Mouse (Mus musculus) limb, embryonic 13.5 days (tissue): ENCODE results near the gene Krt17. TPM values are rescaled to one million over a fixed set of nuclear protein-coding genes. Genes with fewer than 3 reads are reported as not detected.
A peak's percentile ranks its signal among the peaks of the same experiment; 100 is the strongest.

Experiments used
- ATAC-seq: fragments of 200-750 bp; cut with Nextera tagmentation; 2 replicates; pipeline ENCODE4 v1.8.0; 2017; ENCODE audit warnings: low read depth, moderate number of reproducible peaks, moderate TSS enrichment; ENCODE audit not compliant: low FRiP score
- H3K27ac ChIP-seq: fragments of 300-500 bp; sonication (generic); 2 replicates; pipeline ENCODE4 v1.5.1; 2015; ENCODE audit warnings: inconsistent platforms, mild to moderate bottlenecking, moderate library complexity
- H3K27me3 ChIP-seq: fragments of 300-500 bp; sonication (generic); 2 replicates; pipeline ENCODE4 v1.6.1; 2015; ENCODE audit warnings: mild to moderate bottlenecking, inconsistent platforms
- H3K36me3 ChIP-seq: fragments of 300-500 bp; sonication (generic); 2 replicates; pipeline ENCODE4 v1.6.1; 2015; ENCODE audit warnings: inconsistent platforms, mild to moderate bottlenecking, moderate library complexity
- H3K4me1 ChIP-seq: fragments of 300-500 bp; sonication (generic); 2 replicates; pipeline ENCODE4 v1.6.1; 2015; ENCODE audit warnings: inconsistent platforms
- H3K4me2 ChIP-seq: fragments of 300-500 bp; sonication (generic); replicated peaks from 2 replicates; pipeline ENCODE4 v1.6.1; 2015; ENCODE audit warnings: inconsistent platforms, mild to moderate bottlenecking, moderate library complexity
- H3K4me3 ChIP-seq: fragments of 300-500 bp; sonication (generic); 2 replicates; pipeline ENCODE4 v1.5.1; 2015; ENCODE audit warnings: moderate library complexity, mild to moderate bottlenecking, inconsistent platforms
- H3K9ac ChIP-seq: fragments of 300-500 bp; sonication (generic); 2 replicates; pipeline ENCODE4 v1.6.1; 2015; ENCODE audit warnings: mild to moderate bottlenecking, inconsistent platforms
- H3K9me3 ChIP-seq: fragments of 300-500 bp; sonication (generic); 2 replicates; pipeline ENCODE4 v1.6.1; 2016; ENCODE audit warnings: inconsistent platforms
- WGBS: fragments of 180-500 bp; shearing (Covaris S2); methylation state at CpG from one replicate; pipeline ENCODE4 v1.1.7; 2015; 5-methylcytosine and 5-hydroxymethylcytosine counted together
- polyA plus RNA-seq: library from polyadenylated mRNA; unstranded; fragments of >200 nt; fragmentation: Nextera tagmentation; extraction: Ambion mirVana; gene quantifications from 2 replicates; pipeline ENCODE4 v1.2.1, GENCODE M21; 2015

Krt17 gene
- polyA plus RNA-seq, 1 experiment from 2014 or later = 52.1 TPM

GRCm38 (mm10) chr11:100284988-100285387 is 24.2 kb upstream of the Krt17 start:
- no peaks in the 10 kb centered on the region for H3K9me3 ChIP-seq
- H3K4me3 ChIP-seq = no peak overlapping the region
- no peak overlapping the region for H3K4me2 ChIP-seq
- no peak for ATAC-seq
- no peaks in the 10 kb centered on the region for H3K36me3 ChIP-seq
- H3K9ac ChIP-seq = no peak overlapping the region
- H3K4me1 ChIP-seq = no peaks in the 10 kb centered on the region
- WGBS = 77% methylated on average over 4 of the region's 4 CpGs
- H3K27ac ChIP-seq = no peak overlapping the region
- H3K27me3 ChIP-seq = no peaks in the 10 kb centered on the region

GRCm38 (mm10) chr11:100282549-100282948 is 21.7 kb upstream of the Krt17 start:
- no peaks in the 10 kb centered on the region for H3K27me3 ChIP-seq
- no peak overlapping the region for H3K4me2 ChIP-seq
- no peak overlapping the region for H3K9ac ChIP-seq
- H3K9me3 ChIP-seq = no peaks in the 10 kb centered on the region
- no peak overlapping the region for H3K4me3 ChIP-seq
- WGBS = 25% methylated on average over 10 of the region's 10 CpGs
- H3K4me1 ChIP-seq = no peaks in the 10 kb centered on the region
- no peak for ATAC-seq
- no peak overlapping the region for H3K27ac ChIP-seq
- no peaks in the 10 kb centered on the region for H3K36me3 ChIP-seq

GRCm38 (mm10) chr11:100281596-100282544 is 21.0 kb upstream of the Krt17 start:
- ATAC-seq = 0 out of 2 replicates have a peak, but pooled peaks have one; percentile 20
- WGBS = 18% methylated on average over 11 of the region's 11 CpGs
- no peaks in the 10 kb centered on the region for H3K9me3 ChIP-seq
- H3K4me1 ChIP-seq = no peaks in the 10 kb centered on the region
- H3K4me3 ChIP-seq = no peak overlapping the region
- H3K4me2 ChIP-seq = no peak overlapping the region
- no peak overlapping the region for H3K27ac ChIP-seq
- no peaks in the 10 kb centered on the region for H3K36me3 ChIP-seq
- no peaks in the 10 kb centered on the region for H3K27me3 ChIP-seq
- H3K9ac ChIP-seq = no peak overlapping the region

- no peak overlapping the region for H3K4me3 ChIP-seq
- no peak for ATAC-seq
- 49% methylated on average over 5 of the region's 5 CpGs for WGBS
Observed at GRCm38 (mm10) chr11:100278759-100279158, 17.9 kb upstream of the Krt17 start.

GRCm38 (mm10) chr11:100277726-100278480 is 17.1 kb upstream of the Krt17 start:
- H3K4me1 ChIP-seq = no peaks in the 10 kb centered on the region

More at GRCm38 (mm10) chr11:100278759-100279158, 17.9 kb upstream of the Krt17 start:
- Histone ChIP-seq H3K9me3 (no peaks in the 10 kb centered on the region), H3K36me3 (no peaks in the 10 kb centered on the region), H3K27me3 (no peaks in the 10 kb centered on the region), H3K4me1 (no peaks in the 10 kb centered on the region), H3K27ac (no peak overlapping the region), H3K4me2 (no peak overlapping the region), H3K9ac (no peak overlapping the region)

GRCm38 (mm10) chr11:100275466-100275865 is 14.6 kb upstream of the Krt17 start:
- ATAC-seq = no peak

More at GRCm38 (mm10) chr11:100277726-100278480, 17.1 kb upstream of the Krt17 start:
- Histone ChIP-seq H3K27ac (no peak overlapping the region), H3K4me2 (no peak overlapping the region), H3K36me3 (no peaks in the 10 kb centered on the region), H3K9ac (no peak overlapping the region), H3K9me3 (no peaks in the 10 kb centered on the region), H3K27me3 (no peaks in the 10 kb centered on the region), H3K4me3 (no peak overlapping the region)
- ATAC-seq = no peak
- 71% methylated on average over 15 of the region's 15 CpGs for WGBS

GRCm38 (mm10) chr11:100274719-100275118 is 13.9 kb upstream of the Krt17 start:
- H3K4me1 ChIP-seq = no peaks in the 10 kb centered on the region
- H3K4me2 ChIP-seq = no peak overlapping the region
- H3K4me3 ChIP-seq = no peak overlapping the region
- H3K9ac ChIP-seq = no peak overlapping the region
- no peaks in the 10 kb centered on the region for H3K36me3 ChIP-seq
- peaks cover 3% of the 10 kb centered on the region for H3K27me3 ChIP-seq
- 65% methylated on average over 7 of the region's 7 CpGs for WGBS
- no peaks in the 10 kb centered on the region for H3K9me3 ChIP-seq
- no peak overlapping the region for H3K27ac ChIP-seq
- ATAC-seq = no peak

More at GRCm38 (mm10) chr11:100275466-100275865, 14.6 kb upstream of the Krt17 start:
- 55% methylated on average over 5 of the region's 5 CpGs for WGBS
- Histone ChIP-seq H3K4me1 (no peaks in the 10 kb centered on the region), H3K4me3 (no peak overlapping the region), H3K27ac (no peak overlapping the region), H3K27me3 (peaks cover 3% of the 10 kb centered on the region), H3K4me2 (no peak overlapping the region), H3K9me3 (no peaks in the 10 kb centered on the region), H3K9ac (no peak overlapping the region), H3K36me3 (no peaks in the 10 kb centered on the region)

GRCm38 (mm10) chr11:100271878-100272277 is 11.0 kb upstream of the Krt17 start:
- Histone ChIP-seq H3K27me3 (peaks cover 3% of the 10 kb centered on the region), H3K4me1 (no peaks in the 10 kb centered on the region), H3K27ac (no peak overlapping the region), H3K36me3 (no peaks in the 10 kb centered on the region), H3K9ac (no peak overlapping the region), H3K4me3 (no peak overlapping the region), H3K4me2 (no peak overlapping the region), H3K9me3 (no peaks in the 10 kb centered on the region)
- 93% methylated on average over 1 of the region's 1 CpGs for WGBS
- no peak for ATAC-seq

- Histone ChIP-seq H3K27me3 (peaks cover 3% of the 10 kb centered on the region), H3K36me3 (no peaks in the 10 kb centered on the region), H3K27ac (no peak within 1 kb of the TSS), H3K9me3 (no peaks in the 10 kb centered on the region), H3K4me2 (no peak within 1 kb of the TSS), H3K9ac (no peak within 1 kb of the TSS), H3K4me3 (no peak within 1 kb of the TSS), H3K4me1 (no peaks in the 10 kb centered on the region)
- 86% methylated on average over 7 of the region's 7 CpGs for WGBS
- no peak for ATAC-seq
Observed at GRCm38 (mm10) chr11:100269821-100270332, 9.0 kb upstream of the Krt17 start, which contains the start of gene Krt42. TSS of gene Krt42 (minus strand) at chr11:100269871.

- Histone ChIP-seq H3K9ac (no peak overlapping the region), H3K4me1 (peaks cover 22% of the 10 kb centered on the region), H3K4me3 (no peak overlapping the region), H3K36me3 (no peaks in the 10 kb centered on the region), H3K4me2 (no peak overlapping the region), H3K27me3 (no peaks in the 10 kb centered on the region), H3K9me3 (no peaks in the 10 kb centered on the region), H3K27ac (no peak overlapping the region)
- ATAC-seq = peak; percentile 30; the same call in 1 of the 2 replicates
- 22% methylated on average over 13 of the region's 13 CpGs for WGBS
Observed at GRCm38 (mm10) chr11:100262058-100262980, 1.5 kb upstream of the Krt17 start.

- Histone ChIP-seq H3K9ac (no peak overlapping the region), H3K27ac (no peak overlapping the region), H3K9me3 (no peaks in the 10 kb centered on the region), H3K4me1 (peaks cover 22% of the 10 kb centered on the region), H3K27me3 (no peaks in the 10 kb centered on the region), H3K36me3 (no peaks in the 10 kb centered on the region), H3K4me2 (no peak overlapping the region), H3K4me3 (no peak overlapping the region)
- no peak for ATAC-seq
- WGBS = 78% methylated on average over 9 of the region's 9 CpGs
Observed at GRCm38 (mm10) chr11:100261235-100261605, 391 bp upstream of the Krt17 start.
